Mouse (Mus musculus) intestine, postnatal 0 days (tissue): Measurements from ENCODE around the gene Phf5a. TPM values are rescaled to one million over a fixed set of nuclear protein-coding genes. Genes with fewer than 3 reads are reported as not detected.
"Not testable (repeated sequence)": the region's sequence is repeated elsewhere in the genome, so short reads cannot be mapped to it uniquely, and the experiment has no call there.

Experiments
- ATAC-seq: fragments of 200-750 bp; cut with Nextera tagmentation; 2 replicates; pipeline ENCODE4 v1.8.0; 2017; ENCODE audit warnings: mild to moderate bottlenecking, moderate TSS enrichment, moderate library complexity
- H3K27ac ChIP-seq: fragments of 300-500 bp; sonication (generic); 2 replicates; pipeline ENCODE4 v1.5.1; 2014; ENCODE audit warnings: mild to moderate bottlenecking, low read depth, low read length, moderate library complexity
- H3K27me3 ChIP-seq: fragments of 300-500 bp; sonication (generic); replicated peaks from 2 replicates; pipeline ENCODE4 v1.6.1; 2014; ENCODE audit warnings: low read length, mixed read lengths; ENCODE audit not compliant: control insufficient read depth, insufficient read depth
- H3K36me3 ChIP-seq: fragments of 300-500 bp; sonication (generic); 2 replicates; pipeline ENCODE4 v1.6.1; 2014; ENCODE audit warnings: mild to moderate bottlenecking, moderate library complexity; ENCODE audit not compliant: control insufficient read depth, insufficient read depth
- H3K4me1 ChIP-seq: fragments of 300-500 bp; sonication (generic); replicated peaks from 2 replicates; pipeline ENCODE4 v1.6.1; 2014; ENCODE audit warnings: antibody characterized with exemption, low read length, mixed read lengths; ENCODE audit not compliant: control insufficient read depth, insufficient read depth
- H3K4me2 ChIP-seq: fragments of 300-500 bp; sonication (generic); replicated peaks from 2 replicates; pipeline ENCODE4 v1.6.1; 2014; ENCODE audit warnings: low read depth, mild to moderate bottlenecking, moderate library complexity
- H3K4me3 ChIP-seq: fragments of 300-500 bp; sonication (generic); 2 replicates; pipeline ENCODE4 v1.5.1; 2014; ENCODE audit warnings: low read depth, low read length
- H3K9ac ChIP-seq: fragments of 300-500 bp; sonication (generic); 2 replicates; pipeline ENCODE4 v1.6.1; 2014; ENCODE audit warnings: mild to moderate bottlenecking, low read depth, low read length
- H3K9me3 ChIP-seq: fragments of 300-500 bp; sonication (generic); 2 replicates; pipeline ENCODE4 v1.6.1; 2016; ENCODE audit warnings: mixed run types; ENCODE audit not compliant: control insufficient read depth
- CTCF ChIP-seq: sonication (generic); IDR thresholded peaks from 2 replicates; pipeline ENCODE4 v1.5.1; 2016; ENCODE audit warnings: low read depth, mild to moderate bottlenecking, control low read depth, antibody characterized with exemption, moderate library complexity
- WGBS: fragments of 180-500 bp; shearing (Covaris S2); extraction: QIAGEN DNeasy Blood & Tissue Kit; methylation state at CpG from one replicate; pipeline ENCODE4 v1.1.7; 2014; 5-methylcytosine and 5-hydroxymethylcytosine counted together
- polyA plus RNA-seq: library from polyadenylated mRNA; unstranded; fragments of >200 nt; fragmentation: Nextera tagmentation; extraction: Ambion mirVana; gene quantifications from 2 replicates; pipeline ENCODE4 v1.2.1, GENCODE M21; 2015

The Phf5a gene
- polyA plus RNA-seq, 1 experiment from 2014 or later: 79.2 TPM

- no peak overlapping the region for H3K27ac ChIP-seq
- no peak overlapping the region for H3K4me2 ChIP-seq
- ATAC-seq: no peak
- no peak overlapping the region for H3K4me3 ChIP-seq
- peaks cover 64% of the 10 kb centered on the region for H3K36me3 ChIP-seq
- TF ChIP-seq CTCF: no peak
- no peaks in the 10 kb centered on the region for H3K9me3 ChIP-seq
- no peaks in the 10 kb centered on the region for H3K4me1 ChIP-seq
- WGBS: 74% methylated on average over 5 of the region's 5 CpGs
- H3K27me3 ChIP-seq: no peaks in the 10 kb centered on the region
- H3K9ac ChIP-seq: no peak overlapping the region
Measured at GRCm38 (mm10) chr15:81915663-81916062, 44.0 kb upstream of the Phf5a start.

- 82% methylated on average over 5 of the region's 5 CpGs for WGBS
- peaks cover 74% of the 10 kb centered on the region for H3K36me3 ChIP-seq
Measured at GRCm38 (mm10) chr15:81914668-81915067, 43.0 kb upstream of the Phf5a start.

GRCm38 (mm10) chr15:81912498-81912897 lies 40.8 kb upstream of the Phf5a start:
- Histone ChIP-seq H3K27me3 (no peaks in the 10 kb centered on the region), H3K4me2 (no peak overlapping the region), H3K4me1 (no peaks in the 10 kb centered on the region), H3K4me3 (no peak overlapping the region), H3K9ac (no peak overlapping the region), H3K36me3 (peaks cover 87% of the 10 kb centered on the region), H3K27ac (no peak overlapping the region), H3K9me3 (no peaks in the 10 kb centered on the region)
- ATAC-seq: no peak
- TF ChIP-seq CTCF: no peak
- 59% methylated on average over 2 of the region's 2 CpGs for WGBS

More at GRCm38 (mm10) chr15:81914668-81915067, 43.0 kb upstream of the Phf5a start:
- no peak for ATAC-seq
- Histone ChIP-seq H3K4me1 (no peaks in the 10 kb centered on the region), H3K9ac (no peak overlapping the region), H3K4me2 (no peak overlapping the region), H3K27me3 (no peaks in the 10 kb centered on the region), H3K27ac (no peak overlapping the region), H3K4me3 (no peak overlapping the region), H3K9me3 (no peaks in the 10 kb centered on the region)
- TF ChIP-seq CTCF: no peak

GRCm38 (mm10) chr15:81908767-81909166 lies 37.1 kb upstream of the Phf5a start:
- H3K4me3 ChIP-seq, H3K9ac ChIP-seq, ATAC-seq, H3K4me2 ChIP-seq, H3K27me3 ChIP-seq, H3K4me1 ChIP-seq, H3K27ac ChIP-seq, H3K9me3 ChIP-seq: not testable (repeated sequence)
- H3K36me3 ChIP-seq: peaks cover 90% of the 10 kb centered on the region
- WGBS: 82% methylated on average over 4 of the region's 4 CpGs
- peak; percentile 49 for TF ChIP-seq CTCF

GRCm38 (mm10) chr15:81907953-81908352 lies 36.2 kb upstream of the Phf5a start:
- Histone ChIP-seq H3K27me3 (no peaks in the 10 kb centered on the region), H3K9ac (no peak overlapping the region), H3K27ac (no peak overlapping the region), H3K4me2 (no peak overlapping the region), H3K36me3 (peaks cover 90% of the 10 kb centered on the region), H3K4me1 (no peaks in the 10 kb centered on the region), H3K9me3 (no peaks in the 10 kb centered on the region), H3K4me3 (no peak overlapping the region)
- 79% methylated on average over 8 of the region's 8 CpGs for WGBS
- ATAC-seq: no peak
- no peak for TF ChIP-seq CTCF

- no peak overlapping the region for H3K27ac ChIP-seq
- no peaks in the 10 kb centered on the region for H3K9me3 ChIP-seq
- peaks cover 93% of the 10 kb centered on the region for H3K36me3 ChIP-seq
- no peaks in the 10 kb centered on the region for H3K4me1 ChIP-seq
- TF ChIP-seq CTCF: peak; percentile 89
- no peak overlapping the region for H3K4me2 ChIP-seq
- 0 out of 2 replicates have a peak, but pooled peaks have one; percentile 26 for ATAC-seq
- H3K9ac ChIP-seq: no peak overlapping the region
- no peak overlapping the region for H3K4me3 ChIP-seq
- no peaks in the 10 kb centered on the region for H3K27me3 ChIP-seq
- 41% methylated on average over 2 of the region's 2 CpGs for WGBS
Measured at GRCm38 (mm10) chr15:81904939-81905338, 33.2 kb upstream of the Phf5a start.

- 56% methylated on average over 2 of the region's 2 CpGs for WGBS
- TF ChIP-seq CTCF: no peak
- Histone ChIP-seq H3K36me3 (peaks cover 65% of the 10 kb centered on the region), H3K4me1 (no peaks in the 10 kb centered on the region; the same call in 1 of the 2 replicates), H3K9me3 (no peaks in the 10 kb centered on the region), H3K4me3 (no peak overlapping the region), H3K27me3 (no peaks in the 10 kb centered on the region), H3K27ac (peak overlapping the region; percentile 29; the same call in 1 of the 2 replicates), H3K4me2 (no peak overlapping the region), H3K9ac (no peak overlapping the region)
- ATAC-seq: peak; percentile 27
Measured at GRCm38 (mm10) chr15:81898751-81899150, 27.0 kb upstream of the Phf5a start.
